Mouse (Mus musculus) liver, postnatal 0 days (tissue): ENCODE measurements around the gene Ptger1.

Experiments used
- CTCF ChIP-seq: sonication (generic); IDR thresholded peaks from 2 replicates; pipeline ENCODE4 v1.5.1; 2016; ENCODE audit warnings: antibody characterized with exemption, low read depth
- EP300 ChIP-seq: IDR thresholded peaks from 2 replicates; pipeline ENCODE4 v1.6.1; 2016; ENCODE audit warnings: antibody characterized with exemption, low read depth, mild to moderate bottlenecking

- TF ChIP-seq CTCF: no peak
- TF ChIP-seq EP300: no peak
Observed at GRCm38 (mm10) chr8:83652744-83653661, 13.5 kb upstream of the Ptger1 start.
